Mouse (Mus musculus) layer of hippocampus, postnatal 36 days (tissue): Measurements from ENCODE around the gene Olfr303. TPM values are rescaled to one million over a fixed set of nuclear protein-coding genes. Genes with fewer than 3 reads are reported as not detected.
"Not testable (repeated sequence)": the region's sequence is repeated elsewhere in the genome, so short reads cannot be mapped to it uniquely, and the experiment has no call there.

ENCODE experiments used
- DNase-seq, 2 experiments: peaks; one replicate each; pipeline ENCODE4 v3.0.0; 2022
- total RNA-seq, 2 experiments: library from RNA; stranded (reverse); gene quantifications; 2 replicates each; pipeline ENCODE4 v1.2.3; 2021

The Olfr303 gene
- total RNA-seq = not detected

- DNase-seq = no peak
These were observed at the start of gene Olfr303 for GRCm38 (mm10) chr7:86397689-86398088. Gene Olfr303 (minus strand): TSS chr7:86397789.

- DNase-seq = no peak
These were observed 6.0 kb upstream of the Olfr303 start, which contains the start of gene Olfr301 for GRCm38 (mm10) chr7:86403546-86403945. Gene Olfr301 (plus strand): TSS chr7:86403846.

GRCm38 (mm10) chr7:86386558-86386957 is 11.0 kb downstream of the Olfr303 start, which contains the start of gene Olfr304:
Gene Olfr304 (minus strand): TSS chr7:86386658.
- no peak for DNase-seq

- DNase-seq = no peak
These were observed 11.8 kb downstream of the Olfr303 start for GRCm38 (mm10) chr7:86385769-86386168.

- DNase-seq = no peak
These were observed 30.8 kb downstream of the Olfr303 start, which contains the start of gene Olfr305 for GRCm38 (mm10) chr7:86366828-86367227. Gene Olfr305 (minus strand): TSS chr7:86366928.

- not testable (repeated sequence) for DNase-seq
These were observed 51.3 kb downstream of the Olfr303 start for GRCm38 (mm10) chr7:86346296-86346695.

- no peak for DNase-seq
These were observed 53.3 kb downstream of the Olfr303 start for GRCm38 (mm10) chr7:86344253-86344652.

- no peak for DNase-seq
These were observed 54.6 kb downstream of the Olfr303 start for GRCm38 (mm10) chr7:86342881-86343565.

Other genes starting within 250 kb of the Olfr303 start
- not detected for gene Vmn2r75, start 226.0 kb downstream of the Olfr303 start, total RNA-seq
- not detected for gene Vmn2r76, start 151.5 kb downstream of the Olfr303 start, total RNA-seq
- gene Olfr310, start 120.6 kb downstream of the Olfr303 start, total RNA-seq = not detected
- gene Olfr309, start 84.1 kb downstream of the Olfr303 start, total RNA-seq = not detected
- gene Olfr308, start 72.2 kb downstream of the Olfr303 start, total RNA-seq = not detected
- not detected for gene Olfr307, start 60.2 kb downstream of the Olfr303 start, total RNA-seq
- gene Olfr305, start 30.9 kb downstream of the Olfr303 start, total RNA-seq = not detected
- not detected for gene Olfr304, start 11.1 kb downstream of the Olfr303 start, total RNA-seq
- not detected for gene Olfr301, start 6.1 kb upstream of the Olfr303 start, total RNA-seq
- not detected for gene Olfr299, start 62.1 kb upstream of the Olfr303 start, total RNA-seq
- gene Olfr298, start 94.7 kb upstream of the Olfr303 start, total RNA-seq = not detected
- not detected for gene Olfr297, start 122.2 kb upstream of the Olfr303 start, total RNA-seq
- not detected for gene Olfr295, start 186.1 kb upstream of the Olfr303 start, total RNA-seq
- not detected for gene Olfr294, start 218.9 kb upstream of the Olfr303 start, total RNA-seq